Mouse (Mus musculus): ENCODE data around the gene Sec61b.

The Sec61b gene

DNA sequence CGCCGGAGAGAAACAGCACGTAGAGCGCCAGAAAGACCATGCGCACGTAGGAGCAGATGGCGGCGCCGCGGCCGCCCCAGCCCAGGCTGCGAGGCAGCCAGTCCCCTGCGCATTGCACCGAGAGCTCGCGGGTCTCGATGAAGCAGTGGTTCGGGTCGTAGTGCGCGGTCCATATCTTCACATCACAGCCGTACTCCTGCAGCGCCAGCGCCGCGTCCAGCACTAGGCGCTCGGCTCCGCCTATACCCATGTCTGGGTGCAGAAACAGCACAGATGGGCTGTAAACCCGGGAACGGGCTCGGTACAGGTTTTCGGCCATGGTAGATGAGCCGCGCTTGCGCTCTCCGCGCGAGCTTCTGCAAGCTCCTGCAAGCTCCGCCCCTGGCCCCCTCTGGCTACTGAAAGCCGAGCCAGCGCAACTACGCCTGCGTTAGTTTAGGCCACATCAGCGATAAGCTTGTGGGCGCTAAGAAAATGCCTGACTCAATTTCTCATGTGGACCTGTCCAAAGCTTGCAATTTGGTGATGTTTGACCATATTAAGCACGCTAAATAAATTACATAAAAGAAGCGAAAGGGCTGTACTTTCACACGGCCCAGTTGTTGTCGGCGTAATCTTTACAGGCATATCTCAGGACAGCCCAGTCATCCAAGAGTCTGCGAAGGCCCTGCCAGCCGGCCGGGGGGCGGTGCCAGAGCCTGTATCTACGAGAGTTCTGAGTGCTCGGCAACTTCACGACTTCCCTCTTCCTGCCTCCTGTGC lies at the start of gene Sec61b, which contains the start of gene Alg2:
Gene Sec61b (plus strand): TSS at position 691 of the 762 bp plus-strand sequence.
Gene Alg2 (minus strand): TSS at position 366 of the 762 bp plus-strand sequence.
- peak; percentile 96 for DNase-seq

DNA sequence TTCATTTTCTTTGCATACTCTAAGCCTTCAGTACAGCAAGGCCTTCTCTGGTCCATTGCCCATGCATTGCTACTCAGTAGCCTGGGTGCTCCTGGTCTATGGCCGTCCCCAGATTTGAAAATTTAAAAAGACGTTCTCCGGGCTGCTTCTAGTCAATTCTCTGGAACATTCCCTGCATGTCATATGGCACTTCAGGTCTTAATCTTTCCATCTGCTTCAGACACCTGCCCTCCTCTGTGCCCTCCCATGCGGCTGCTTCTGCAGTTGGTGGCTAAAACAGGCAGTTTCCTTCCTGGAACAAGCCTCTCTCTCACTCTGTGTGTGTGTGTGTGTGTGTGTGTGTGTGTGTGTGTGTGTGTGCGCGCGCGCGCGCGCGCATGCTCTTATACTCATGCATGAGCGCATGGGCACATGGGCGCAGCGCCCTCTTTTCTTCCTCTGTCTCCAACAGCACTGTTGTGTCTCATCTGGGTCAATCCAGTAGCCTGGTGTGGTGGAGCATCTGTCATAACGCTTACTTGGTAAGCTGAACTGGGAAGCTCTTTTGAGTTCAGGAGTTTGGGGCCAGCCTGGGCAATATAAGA lies 49.1 kb upstream of the Sec61b start:
- DNase-seq: no peak

DNA sequence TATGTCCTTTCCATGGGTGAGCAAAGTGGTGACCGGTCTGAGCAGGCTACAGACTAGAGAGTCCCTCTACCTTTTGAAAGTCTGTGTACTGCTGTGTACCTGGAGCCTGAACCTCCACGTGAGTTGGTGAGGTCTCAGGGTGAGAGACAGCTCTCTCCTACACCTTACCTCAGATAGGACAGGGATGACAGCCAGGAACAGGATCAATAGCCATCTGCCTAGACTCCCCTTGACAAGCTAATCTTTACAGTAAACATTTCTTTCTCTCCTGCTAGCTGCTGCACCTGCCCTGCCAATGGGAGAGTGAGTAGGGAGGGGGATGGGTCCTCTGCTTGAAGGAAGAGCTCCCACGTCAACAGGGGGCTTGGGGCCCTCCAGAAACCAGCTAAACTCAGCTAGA lies 46.9 kb upstream of the Sec61b start:
- no peak for DNase-seq

DNA sequence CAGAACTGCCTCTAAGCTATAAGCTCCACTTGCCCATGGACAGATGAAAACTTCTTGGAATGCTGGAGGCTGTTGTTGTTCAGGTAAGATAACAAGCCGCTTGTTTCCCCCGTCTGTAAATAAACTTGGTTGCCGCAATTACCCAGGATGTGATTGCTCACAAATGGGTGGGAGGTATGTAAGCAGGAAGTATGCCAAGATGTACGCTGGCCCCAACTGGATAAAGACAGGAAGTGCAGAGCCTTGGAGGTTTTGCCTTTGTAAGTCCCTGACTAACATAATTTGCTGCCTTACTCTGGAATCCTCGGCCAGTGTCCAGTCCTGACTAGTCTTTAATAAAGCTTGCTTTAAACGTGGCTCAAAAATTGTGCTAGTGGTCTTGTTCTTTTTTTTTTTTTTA lies 43.9 kb upstream of the Sec61b start:
- no peak for DNase-seq

DNA sequence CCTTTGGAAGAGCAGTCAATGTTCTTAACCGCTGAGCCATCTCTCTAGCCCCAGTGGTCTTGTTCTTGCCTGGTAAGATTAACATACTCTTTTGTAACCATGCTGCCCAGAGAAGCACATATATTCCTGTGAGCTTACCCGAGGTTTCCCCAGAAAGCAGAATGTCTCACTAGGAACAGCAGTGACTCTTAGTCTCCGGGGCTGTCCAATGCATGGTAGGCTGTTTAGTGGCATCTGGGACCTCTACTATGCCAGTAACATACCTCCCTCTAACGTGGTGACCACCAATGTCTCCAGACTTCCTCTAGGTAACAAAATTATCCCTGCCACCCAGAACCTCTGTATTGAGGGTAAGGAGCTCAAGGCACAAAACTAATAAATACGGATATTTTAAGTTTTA lies 43.4 kb upstream of the Sec61b start:
- no peak for DNase-seq

DNA sequence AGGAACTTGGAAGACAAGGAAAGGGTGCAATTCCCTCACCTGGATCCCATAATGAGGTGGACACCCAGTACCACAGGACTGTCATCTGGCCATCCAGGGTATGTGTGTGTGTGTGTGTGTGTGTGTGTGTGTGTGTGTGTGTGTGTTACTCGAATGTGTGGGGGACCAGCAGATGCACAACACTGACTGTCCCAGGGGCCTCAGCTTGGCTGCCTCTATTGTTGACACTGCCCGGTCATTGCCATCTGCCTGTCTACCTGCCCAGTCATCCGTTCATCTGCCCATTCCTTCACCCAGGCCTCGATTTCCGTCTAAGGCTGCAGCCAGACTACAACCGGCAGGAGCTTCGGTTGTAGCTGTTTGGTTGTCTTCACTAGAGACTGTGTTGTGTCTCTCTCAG lies 41.7 kb upstream of the Sec61b start:
- no peak for DNase-seq

DNA sequence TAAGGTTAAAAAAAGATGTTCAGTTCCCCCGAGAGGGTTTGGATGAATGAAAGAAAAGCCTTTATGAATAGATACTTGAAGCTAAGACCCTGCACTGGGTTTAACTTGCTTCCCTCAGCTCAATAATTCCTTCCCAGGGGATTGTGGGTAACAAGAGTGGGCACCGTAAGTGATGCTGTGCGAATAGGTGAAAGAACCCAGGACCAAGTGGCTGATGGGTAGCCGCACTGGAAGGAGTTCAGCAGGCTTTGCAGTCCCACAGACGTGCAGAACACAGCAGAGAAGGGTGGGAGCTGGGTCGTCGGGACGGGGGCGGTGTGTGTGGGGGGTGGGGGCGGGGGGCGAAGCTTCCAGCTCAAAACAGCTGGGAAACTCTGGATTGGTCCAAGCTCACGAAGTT lies 39.3 kb upstream of the Sec61b start:
- DNase-seq: no peak

DNA sequence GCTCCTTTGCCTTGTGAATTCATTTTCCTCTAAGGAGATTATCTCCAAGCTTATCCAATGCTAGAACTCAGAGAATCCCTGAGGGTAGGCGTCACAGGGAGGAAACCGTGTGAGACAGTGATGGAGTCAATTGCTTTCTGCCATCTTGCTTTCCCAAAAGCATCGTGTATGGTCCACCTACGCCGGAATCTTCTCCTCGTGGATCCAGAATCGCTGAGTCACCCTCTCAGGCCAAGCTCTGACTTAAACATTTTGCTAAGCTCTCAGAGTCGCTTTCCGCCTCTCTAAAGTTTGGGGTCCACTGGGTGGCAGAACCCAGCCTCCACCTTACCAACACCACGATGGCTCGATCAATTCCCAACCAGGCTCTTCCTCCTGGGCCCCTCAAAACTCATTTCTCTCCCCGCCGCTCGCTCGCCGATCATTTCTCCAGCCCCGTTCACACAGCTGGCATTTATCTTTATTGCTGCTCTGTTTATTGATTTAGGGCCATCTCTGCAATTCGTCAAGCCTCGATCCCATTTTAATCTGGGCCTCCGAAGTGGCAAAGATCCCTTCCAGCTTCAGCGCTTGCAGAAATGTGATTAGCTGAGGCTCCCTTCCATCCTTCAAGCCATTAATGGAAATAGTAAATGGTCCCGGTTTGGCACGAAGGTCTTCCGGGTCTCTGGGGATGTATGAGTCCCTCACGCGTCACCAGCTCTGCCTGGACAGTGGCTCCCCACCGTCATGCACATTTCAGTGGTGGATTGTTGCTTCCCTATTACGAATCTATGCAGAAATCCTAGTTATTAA lies 38.7 kb upstream of the Sec61b start:
- no peak for DNase-seq

DNA sequence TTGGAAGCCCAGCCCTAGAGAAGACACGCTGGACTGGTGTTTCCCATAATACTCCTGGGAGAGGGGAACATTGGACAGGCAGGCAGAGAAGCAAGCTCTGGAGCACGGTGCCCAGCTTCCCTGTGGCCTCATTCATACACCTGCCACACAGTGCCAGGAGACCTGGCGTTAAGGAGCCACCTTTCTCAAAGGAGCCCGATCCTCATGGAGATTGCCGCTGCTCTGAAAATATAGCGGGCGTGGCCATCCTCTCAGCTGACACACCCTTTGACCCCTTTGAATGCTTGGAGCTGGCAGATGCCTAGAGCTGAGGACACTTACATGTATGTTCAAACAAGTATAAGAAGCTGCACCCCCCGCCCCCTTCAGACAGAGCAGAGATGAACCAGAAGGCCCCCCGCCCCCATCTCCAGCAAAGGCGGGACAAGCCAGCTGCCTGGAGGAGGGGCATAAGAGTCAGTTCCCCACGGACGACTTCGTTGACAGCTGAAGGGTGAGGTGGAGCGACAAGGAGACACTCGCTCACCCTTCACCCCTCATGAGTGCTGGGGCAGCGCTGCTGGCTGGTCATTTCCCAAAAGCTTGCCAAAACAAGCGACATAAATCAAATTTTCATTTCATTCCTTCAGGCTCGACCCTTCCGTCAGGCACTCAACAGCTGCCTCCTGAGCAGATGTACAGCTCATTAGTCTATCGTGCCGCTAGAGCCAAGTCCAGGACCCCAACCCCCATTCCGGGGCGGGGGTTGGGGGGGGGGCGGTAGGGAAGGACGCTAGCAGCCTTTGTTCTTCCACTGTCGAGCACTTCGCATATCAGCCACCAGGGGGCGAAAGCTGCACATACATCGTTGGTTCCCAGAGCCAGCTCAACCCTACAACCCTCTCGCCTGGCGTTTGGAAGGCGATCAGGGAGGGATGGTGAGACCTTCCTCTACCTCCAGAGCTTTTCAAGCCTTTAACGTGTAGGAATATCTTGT lies 36.8 kb upstream of the Sec61b start:
- DNase-seq: peak; percentile 88

DNA sequence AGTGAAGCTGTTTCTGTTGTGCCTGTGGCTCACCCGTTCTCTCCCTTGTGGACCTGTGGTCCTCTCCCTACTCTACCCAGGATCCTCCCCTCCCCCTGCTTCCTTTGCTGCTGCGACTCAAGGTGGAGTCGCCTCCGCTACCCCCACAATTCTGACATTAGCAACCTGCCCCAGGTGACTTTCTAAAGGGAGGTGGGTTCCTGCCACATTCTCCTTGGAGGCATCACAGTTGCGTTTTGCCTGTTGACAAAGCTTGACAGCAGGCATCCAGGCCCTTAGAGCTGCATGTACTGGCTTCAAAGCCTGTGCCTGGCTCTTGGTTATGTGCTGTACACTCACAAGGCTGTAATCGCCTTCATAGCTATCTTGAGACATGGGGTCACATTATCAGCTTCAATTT lies 35.5 kb upstream of the Sec61b start:
- DNase-seq: no peak

DNA sequence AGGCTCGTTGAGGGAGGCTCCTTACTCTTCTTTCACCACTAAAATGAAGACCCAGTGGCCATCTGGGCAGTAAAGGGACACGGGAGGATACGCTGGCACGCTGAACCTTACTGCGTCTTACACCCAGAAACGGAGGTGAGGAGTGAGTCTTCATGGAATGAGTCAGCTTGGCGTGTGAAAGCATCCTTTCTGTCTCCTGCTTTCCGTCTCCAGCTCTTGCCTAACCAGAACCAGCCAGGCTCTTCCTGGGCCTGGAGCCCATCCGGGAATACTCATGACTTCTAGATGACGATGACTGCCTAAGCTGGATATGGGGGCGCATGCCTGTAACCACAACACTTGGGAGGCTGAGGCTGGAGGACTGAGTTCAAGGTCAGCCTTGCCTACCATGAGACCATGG lies 33.5 kb upstream of the Sec61b start:
- DNase-seq: no peak

DNA sequence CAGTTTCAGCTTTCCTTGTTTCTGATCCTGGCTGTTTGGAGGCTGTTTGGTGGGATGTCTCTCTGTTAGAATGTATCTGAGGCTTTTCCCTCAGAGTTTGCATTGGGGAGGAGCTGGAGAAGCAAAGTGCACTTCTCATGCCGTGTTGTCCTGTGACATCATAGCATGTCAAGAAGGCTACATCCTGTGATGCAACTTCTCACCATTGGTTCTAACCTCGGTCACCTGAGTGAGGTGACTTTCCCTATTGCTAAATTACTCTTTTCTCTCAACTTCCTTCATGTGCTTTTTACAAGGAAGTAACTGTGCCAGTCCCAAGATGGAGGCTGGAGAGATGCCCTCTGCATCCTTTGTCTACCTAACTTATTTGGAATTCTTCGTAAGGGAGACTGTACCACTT lies 25.9 kb upstream of the Sec61b start:
- DNase-seq: no peak

DNA sequence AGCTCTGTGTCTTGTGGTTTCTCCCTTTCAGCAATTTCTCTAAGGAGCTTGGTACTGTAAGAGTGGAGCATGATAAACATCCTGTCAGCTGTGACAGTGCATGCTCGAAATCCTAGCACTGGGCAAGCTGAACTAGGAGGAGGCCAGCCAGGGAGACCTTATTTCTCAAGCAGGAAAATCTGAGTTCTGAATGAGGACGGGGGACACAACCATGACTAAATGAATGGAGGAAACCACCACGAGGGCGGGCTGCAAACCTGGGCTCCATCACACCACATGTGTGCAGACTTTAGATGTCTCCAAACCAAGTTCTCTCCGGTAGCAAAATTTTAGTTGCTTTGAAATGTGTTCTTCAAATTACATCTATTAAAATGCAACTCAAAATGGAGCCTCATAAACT lies 25.3 kb upstream of the Sec61b start:
- no peak for DNase-seq

DNA sequence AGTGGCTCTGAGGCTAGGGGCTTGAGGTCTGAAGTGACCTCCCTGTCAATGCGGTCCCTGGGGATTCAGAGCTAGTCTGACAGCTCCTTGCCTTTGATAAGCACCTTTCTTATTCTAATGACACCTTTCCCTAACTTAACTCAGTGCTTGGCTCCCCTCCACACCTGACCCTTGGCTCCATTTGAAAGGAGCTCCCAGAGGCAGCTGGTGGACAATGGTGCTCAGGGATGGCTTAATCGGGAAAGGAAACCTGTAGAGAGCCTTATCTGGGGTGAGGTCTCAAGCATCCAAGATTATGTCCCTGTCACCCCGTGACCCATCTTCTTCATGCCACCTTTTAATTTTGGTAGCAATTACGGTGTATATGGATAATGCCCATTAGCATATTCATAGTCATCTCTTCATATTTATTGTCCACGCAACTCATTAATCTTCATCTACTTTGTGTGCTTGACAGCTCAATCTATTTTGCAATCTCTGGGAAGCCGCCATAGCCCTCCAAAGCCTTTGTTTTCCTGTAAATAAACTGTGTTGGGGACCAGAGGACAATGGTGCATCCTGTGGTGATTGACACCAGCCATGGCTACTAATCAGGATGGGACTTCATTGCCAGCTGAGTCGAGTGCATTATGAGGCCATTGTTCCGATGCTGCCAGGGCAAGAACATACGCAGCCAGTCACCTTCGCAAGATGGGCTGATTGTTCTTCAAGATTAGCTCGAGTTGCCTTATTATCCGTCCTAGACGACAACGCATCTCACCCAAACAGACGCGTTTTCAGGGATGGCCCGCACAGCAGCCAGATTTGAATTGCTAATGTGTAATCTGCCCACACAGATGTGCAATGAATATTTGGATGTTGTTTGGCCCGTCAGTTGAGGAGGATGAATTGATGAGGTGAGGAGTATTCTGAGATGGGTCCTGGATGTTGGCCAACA lies 24.6 kb upstream of the Sec61b start:
- DNase-seq: no peak

DNA sequence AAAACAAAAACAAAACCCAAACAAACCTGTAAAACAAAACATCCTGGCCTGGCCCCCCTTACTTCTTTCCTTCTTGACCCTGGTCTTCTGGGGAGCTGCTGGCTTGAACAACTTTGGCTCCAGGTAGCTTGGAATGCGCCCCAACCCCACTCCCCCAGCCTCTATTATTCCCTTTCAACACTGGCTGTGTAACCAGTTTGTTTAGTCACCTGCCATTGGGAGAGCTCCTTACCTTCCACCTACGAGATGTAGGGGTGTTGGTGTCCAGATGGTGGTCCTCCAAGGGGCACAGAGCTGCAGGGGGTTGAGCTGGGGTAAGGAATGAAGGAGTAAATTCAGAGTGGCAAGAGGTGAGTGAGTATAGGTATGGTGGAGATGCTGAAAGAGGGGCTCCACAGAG lies 7.3 kb upstream of the Sec61b start:
- DNase-seq: no peak

DNA sequence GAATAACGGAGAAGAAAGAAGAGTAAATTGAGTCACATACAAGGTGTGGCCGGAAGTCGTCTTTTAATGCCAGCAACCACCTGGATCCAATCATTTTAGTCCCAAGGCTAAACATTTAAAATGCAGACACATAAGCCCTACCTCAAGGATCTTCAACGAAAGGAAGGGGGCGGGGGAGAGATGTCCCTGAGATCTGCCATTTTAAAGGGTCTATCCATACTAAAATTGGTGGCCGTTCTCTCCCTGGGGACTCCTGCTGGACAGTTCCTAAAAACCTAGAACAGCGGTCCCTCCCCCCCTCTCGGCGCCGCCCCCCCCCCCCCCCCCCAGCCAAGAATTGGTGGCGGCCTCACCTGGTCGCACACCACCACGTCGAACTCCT lies 881 bp upstream of the Sec61b start:
- DNase-seq: no peak

DNA sequence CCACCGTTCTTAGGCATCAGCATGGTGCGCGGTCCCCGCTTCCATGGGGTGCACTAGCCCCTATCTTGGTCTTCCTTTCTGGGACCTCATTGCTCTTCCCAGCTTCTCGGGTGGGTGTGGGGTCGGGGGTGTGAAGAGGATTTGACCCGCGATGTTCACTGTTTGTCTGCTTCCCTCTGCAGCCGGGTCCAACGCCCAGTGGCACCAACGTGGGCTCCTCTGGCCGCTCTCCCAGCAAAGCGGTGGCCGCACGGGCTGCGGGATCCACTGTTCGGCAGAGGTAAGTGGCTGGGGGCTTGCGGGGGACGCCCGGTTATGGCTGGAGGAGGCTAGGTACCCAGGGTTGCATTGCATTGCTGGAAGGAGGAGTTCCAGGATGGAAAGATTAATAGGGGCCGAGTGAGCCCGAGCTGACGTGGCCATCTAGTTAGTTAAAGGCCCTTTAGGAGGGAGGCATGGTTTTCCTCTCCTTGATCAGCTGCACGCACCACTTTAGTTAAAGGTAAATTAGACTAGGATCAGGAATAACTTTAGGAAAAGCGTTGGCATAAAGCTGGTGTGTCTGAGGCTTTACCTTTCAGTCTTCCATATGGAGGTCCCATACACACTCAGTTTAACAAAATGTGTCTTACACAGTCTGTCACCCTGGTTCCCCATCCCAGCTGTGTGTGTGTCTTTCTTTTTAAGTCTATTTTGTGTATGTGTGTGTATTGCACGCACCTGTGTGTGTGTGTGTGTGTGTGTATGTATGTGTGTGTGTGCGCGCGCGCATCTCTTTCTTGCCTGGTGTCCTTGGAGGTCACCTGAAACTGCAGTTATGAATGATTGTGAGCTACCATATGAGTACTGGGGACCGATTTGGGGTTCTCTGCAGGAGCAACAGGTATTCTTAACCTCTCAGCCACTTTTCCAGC lies 529 bp downstream of the Sec61b start:
- DNase-seq: peak; percentile 12

DNA sequence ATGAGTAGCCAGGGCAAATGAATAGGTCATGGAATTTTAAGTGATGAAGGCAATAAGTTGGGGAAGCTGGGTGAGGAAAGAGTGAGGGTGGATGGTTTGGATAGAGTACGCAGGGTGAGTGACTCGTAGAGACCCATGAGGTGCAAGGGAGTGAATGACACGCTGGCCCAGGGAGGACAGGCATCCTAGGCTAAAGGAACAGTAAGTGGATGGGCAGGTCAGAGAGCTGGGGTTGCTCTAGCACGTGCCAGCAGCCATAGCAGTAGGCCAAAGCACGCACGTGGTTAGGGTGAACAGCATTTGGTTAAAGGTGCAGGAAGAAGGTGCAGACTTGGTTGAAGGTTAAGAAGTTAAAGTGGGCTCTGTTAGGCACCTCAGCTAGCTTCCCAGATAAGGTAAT lies 3.1 kb downstream of the Sec61b start:
- DNase-seq: no peak

DNA sequence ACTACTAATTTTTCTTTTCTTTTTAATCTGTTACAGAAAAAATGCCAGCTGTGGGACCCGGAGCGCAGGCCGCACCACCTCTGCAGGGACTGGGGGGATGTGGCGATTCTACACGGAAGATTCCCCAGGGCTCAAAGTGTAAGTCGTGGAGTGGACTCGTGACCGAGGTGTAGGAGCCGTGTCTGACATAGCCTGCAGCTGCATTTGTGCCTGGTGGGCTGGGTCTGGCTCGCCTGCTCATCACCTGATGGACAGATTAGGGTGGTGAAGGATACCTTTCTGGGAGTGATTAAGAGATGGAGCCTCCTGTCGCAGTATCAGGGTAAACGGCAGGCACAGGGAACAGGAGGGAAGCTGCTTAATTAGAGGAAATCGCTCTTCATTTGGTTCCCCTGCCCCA lies 5.6 kb downstream of the Sec61b start:
- no peak for DNase-seq

DNA sequence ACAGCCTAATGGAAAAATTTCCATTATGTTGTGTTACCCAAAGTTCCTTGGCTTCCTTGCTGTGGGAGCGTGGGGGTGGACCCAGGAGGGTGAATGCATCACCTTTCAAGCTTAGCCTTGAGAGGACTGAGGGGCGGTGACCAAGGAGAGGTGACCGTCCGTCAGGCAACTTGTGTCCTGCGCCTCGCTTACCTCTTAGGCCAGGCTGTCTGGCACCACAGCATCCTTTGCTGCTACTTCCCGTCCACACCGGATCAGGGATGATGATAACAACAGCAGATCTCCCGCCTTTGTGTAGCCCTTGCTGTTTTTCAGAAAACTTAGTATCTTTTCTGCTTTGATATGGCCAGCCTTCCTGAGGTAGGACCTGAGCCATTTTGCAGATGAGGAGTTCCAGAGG lies 6.1 kb downstream of the Sec61b start:
- DNase-seq: no peak

DNA sequence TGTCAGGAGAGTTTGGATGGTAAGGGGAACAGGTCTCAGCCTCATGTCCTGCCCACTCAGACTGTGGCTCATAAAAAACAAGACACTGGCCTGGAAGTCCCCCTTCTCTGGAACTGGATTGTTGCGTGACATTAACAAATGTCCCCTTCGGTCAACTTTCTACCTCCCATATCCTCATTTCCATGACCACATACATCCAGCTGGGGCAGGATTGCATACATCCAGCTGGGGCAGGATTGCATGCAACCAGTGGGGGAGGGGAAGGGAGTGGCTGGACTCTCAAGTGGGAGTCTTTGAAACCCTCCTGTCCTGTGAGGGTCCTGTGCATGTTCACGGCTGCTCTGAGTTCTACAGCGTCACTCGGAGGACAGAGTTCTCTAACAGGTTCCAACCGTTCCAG lies 16.8 kb downstream of the Sec61b start:
- DNase-seq: no peak
